Mouse (Mus musculus): ENCODE results near the gene Ctnna3.

GRCm38 (mm10) chr10:64483281-64483680 lies 1053.4 kb downstream of the Ctnna3 start:
- TF ChIP-seq POLR2A (IDR thresholded peaks at IDR 0.05; ENCODE audit: extremely low read depth, insufficient read depth, low read length) (no peak), CTCF (IDR thresholded peaks at IDR 0.05; ENCODE audit: low read depth, low read length) (no peak)
